Mouse (Mus musculus): ENCODE measurements around the gene Cntnap5b. TPM values are rescaled to one million over a fixed set of nuclear protein-coding genes. Genes with fewer than 3 reads are reported as not detected.
A peak's percentile ranks its signal among the peaks of the same experiment; 100 is the strongest.

Cntnap5b gene
- total RNA-seq, 2 experiments from 2014 or later, result 17.1 to 17.3 TPM

DNA sequence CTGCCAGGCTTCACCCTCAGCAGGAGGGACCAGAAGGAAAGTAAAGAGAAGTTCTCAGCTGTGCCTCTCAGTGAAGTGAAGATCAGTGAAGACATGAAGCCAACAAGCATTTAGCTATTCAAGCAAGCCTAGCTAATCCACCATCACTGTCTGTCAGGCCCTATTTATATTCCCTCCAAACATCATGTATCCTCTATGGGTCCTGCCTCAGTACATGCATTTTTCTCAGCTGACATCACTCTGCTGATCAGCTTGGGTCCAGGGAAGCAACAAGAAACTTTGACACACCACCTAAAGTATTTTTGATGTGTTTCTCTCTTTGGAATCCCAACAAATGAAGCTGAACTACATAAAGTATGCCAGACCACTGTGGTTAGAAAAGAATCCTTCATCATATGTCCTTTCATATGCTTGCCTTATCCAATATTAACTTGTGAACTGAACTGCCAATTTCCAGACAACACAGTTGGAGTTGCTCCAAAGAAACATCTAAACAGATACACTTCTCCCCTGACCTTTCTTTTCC is 349.9 kb downstream of the Cntnap5b start:
- intact Hi-C loops (cut with DNase I), result no loop called here
- DNase-seq (ENCODE audit: low spot score in 2 of 2), result no peak

GRCm38 (mm10) chr1:100163588-100164357 is 391.2 kb downstream of the Cntnap5b start:
- intact Hi-C loops (cut with DNase I), result no loop called here
- DNase-seq (ENCODE audit: low spot score in 2 of 2), result no peak

- no peak for DNase-seq (ENCODE audit: low spot score in 2 of 2)
- intact Hi-C loops (cut with DNase I), result no loop called here
Observed at GRCm38 (mm10) chr1:100171566-100171965, 399.0 kb downstream of the Cntnap5b start.

GRCm38 (mm10) chr1:100180050-100180449 is 407.5 kb downstream of the Cntnap5b start:
- intact Hi-C loops (cut with DNase I), result no loop called here
- peak; percentile 10 to 18 for DNase-seq (ENCODE audit: low spot score in 2 of 2)

DNA sequence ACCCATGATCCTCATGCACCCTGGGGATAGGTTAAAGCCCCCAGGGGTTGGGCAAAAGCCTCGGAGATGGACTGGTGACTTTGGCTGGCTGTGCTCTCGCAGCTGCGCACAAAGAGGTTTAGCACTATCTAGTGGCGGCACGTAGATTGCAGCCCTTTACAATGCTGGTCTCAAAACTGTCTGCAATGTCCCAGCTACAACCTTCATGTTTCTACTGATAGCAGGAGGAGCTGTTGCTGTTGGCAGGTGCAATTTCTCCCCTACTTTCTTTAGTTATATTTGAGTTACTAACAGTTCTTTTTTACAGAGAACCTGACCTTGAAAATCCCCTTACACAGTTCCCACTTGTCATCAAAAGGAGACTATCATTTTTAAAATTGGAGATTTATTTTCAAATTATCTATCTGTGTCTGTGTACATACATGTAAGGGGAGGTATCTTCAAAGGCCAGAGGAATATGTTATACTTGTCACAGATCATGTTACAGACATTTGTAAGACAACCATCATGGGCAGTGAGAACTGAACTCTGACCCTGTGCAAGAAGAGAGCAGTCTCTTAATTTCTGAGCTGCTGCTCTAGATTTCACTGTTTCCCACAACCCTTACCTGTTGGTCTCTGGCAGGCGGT is 459.5 kb downstream of the Cntnap5b start:
- DNase-seq (ENCODE audit: low spot score in 2 of 2), result peak; percentile 32 to 45
- intact Hi-C loops (cut with DNase I), result no loop called here

DNA sequence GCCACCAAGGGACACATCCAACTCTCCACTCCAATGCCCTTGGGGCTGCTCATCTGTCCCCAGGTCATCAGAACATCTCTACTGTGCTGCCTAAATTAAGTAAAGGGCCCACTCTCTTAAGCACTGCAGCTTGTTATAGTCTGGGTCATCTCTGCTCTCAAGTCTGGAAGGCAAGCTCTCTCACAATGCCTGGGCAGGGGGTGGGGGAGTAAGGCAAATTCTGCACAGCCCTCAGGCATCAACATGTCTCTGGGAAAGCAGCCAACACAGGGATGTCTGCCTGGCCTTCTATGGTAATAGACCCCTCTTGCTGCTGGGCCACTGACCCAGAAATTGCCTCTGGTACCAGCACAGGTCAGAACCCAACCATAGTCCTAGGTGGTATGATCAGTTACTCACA is 479.4 kb downstream of the Cntnap5b start:
- DNase-seq (ENCODE audit: low spot score in 2 of 2), result no peak
- intact Hi-C loops (cut with DNase I), result no loop called here

- no peak for DNase-seq (ENCODE audit: low spot score in 2 of 2)
- intact Hi-C loops (cut with DNase I), result no loop called here
Observed at GRCm38 (mm10) chr1:100310687-100311086, 538.1 kb downstream of the Cntnap5b start.

GRCm38 (mm10) chr1:100331066-100331465 is 558.5 kb downstream of the Cntnap5b start:
- DNase-seq (ENCODE audit: low spot score in 2 of 2), result no peak
- intact Hi-C loops (cut with DNase I), result no loop called here

DNA sequence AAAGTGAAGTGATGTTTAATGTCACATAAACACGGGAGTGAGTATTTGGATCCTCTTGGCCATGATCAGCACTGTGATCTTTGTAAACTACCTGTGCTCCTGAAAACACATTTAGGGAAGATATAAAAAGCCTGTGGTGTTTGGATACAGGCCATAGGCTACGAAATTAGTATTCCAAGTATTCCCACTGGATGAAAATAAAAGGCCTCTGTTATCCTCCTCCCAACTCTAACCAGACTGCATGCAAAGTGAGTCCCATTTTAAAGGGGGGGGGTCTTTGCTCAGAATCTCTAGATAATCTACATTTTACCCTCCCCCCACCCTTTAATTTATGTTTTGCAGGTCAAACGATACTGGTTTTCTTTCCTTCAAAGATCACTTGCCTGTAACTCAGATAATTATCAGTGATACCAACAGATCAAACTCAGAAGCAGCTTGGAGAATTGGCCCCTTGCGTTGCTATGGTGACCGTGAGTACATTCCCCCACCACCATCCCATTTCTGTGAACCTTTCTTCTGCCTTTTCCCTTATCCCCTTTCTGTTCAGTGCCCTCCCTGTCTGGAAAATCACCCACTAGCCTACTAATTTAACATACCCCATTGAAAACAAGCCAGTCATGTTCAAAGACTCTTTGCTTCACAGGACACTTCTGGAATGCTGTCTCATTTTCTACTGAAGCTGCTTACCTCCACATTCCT is 597.0 kb downstream of the Cntnap5b start:
- no peak for DNase-seq (ENCODE audit: low spot score in 2 of 2)
- intact Hi-C loops (cut with DNase I), result no loop called here

GRCm38 (mm10) chr1:100386252-100386651 is 613.7 kb downstream of the Cntnap5b start:
- intact Hi-C loops (cut with DNase I), result no loop called here

DNA sequence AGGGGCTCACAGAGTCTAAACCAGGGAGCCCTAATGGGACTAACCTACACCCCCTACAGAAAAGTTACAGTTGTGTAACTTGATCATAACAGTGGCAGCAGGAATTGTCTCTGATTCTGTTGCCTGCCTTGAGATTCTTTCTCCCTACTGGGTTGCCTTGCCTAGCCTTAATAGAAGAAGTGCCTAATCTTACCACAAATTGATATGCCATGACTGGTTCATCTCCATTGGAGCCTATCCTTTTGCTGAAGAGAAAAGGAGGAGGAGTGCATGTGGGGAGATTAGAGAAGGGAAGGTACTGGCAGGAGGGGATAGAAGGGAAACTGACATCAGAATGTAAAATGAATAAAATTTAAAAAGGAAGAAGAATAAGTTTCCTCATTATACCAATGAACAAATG is 621.5 kb downstream of the Cntnap5b start:
- no peak for DNase-seq (ENCODE audit: low spot score in 2 of 2)
- intact Hi-C loops (cut with DNase I), result no loop called here

More at GRCm38 (mm10) chr1:100386252-100386651, 613.7 kb downstream of the Cntnap5b start:
- DNase-seq (ENCODE audit: low spot score in 2 of 2), result no peak

DNA sequence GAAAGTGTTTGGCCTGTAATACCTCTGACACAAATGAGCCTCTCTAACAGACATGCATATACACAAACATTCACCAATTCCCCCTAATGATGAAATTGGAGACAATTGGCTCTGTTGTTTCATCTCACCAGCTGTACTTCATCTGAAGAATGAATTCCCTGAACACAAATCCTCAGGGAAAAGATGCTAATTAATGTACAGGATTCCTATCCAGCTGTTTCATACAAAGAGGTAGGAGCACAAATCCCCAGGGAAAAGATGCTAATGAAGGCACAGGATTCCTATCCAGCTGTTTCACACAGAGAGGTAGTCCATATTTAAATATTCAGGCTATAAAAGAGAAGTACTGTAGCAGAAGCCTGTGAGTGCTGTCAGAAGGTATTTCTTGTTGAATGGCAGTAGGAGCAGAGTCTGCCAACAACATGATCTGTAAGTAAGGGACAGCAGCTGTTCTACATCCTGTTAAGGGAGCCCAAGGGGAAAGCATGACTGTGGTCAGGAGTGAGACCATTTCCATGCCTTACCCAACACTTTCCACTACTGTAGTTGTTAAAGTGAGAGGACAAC is 644.2 kb downstream of the Cntnap5b start:
- DNase-seq (ENCODE audit: low spot score in 2 of 2), result no peak
- intact Hi-C loops (cut with DNase I), result no loop called here

DNA sequence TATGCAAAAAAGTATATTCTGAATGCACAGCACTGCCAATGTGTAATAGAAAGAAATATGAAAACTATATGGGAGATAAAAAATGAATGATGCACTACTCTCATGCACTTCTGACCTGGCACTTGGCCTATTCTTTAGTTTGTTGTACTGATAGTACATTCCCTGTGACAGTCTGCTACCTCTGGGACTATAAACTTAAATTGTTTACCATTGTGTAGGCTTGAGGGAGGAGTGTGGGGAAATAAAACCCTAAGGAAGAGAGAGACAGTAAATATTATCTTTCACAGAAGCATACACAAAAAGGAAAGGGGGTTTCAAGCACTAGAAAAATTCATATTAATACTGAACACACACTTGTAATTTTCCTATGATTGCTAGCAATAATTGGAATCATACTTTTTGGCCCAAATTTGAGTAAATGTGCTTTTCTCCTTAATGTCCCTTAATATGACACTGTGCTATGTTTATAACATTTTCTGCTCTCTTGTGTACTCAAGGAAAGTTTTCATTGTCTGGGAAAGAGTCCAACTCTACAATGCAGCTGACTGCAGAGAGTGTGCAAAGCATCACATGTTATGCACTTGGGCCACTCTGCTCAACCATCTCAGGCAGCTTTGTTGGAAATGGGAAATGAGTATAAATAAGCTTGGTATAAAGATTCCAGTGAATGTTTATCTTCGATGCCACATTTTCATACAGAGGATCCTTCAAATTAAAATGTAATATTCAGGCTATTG is 657.6 kb downstream of the Cntnap5b start:
- intact Hi-C loops (cut with DNase I), result no loop called here
- DNase-seq (ENCODE audit: low spot score in 2 of 2), result no peak

DNA sequence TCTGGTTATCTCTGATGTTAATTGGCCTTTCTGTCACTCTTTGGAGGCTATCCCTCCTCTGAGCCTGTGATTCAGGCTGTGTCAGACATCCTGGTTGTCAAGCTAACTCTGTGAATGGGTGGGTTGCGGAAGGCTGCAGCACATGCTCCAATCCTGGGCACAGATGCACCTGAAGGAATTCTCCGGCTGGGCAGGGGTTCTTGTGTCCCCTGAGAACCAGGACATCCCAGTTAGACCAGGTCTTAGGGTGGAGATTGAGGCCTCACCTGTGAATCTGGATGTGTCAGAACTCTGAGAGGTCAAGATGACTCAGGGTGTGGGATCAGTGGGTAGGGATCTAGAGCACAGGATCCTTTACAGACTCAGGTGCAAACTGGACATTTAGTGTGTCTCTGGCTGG is 691.3 kb downstream of the Cntnap5b start:
- no peak for DNase-seq (ENCODE audit: low spot score in 2 of 2)

GRCm38 (mm10) chr1:100465226-100465625 is 692.7 kb downstream of the Cntnap5b start:
- intact Hi-C loops (cut with DNase I), result no loop called here
- DNase-seq (ENCODE audit: low spot score in 2 of 2), result no peak

More for the DNA sequence above, 691.3 kb downstream of the Cntnap5b start:
- intact Hi-C loops (cut with DNase I), result no loop called here

- intact Hi-C loops (cut with DNase I), result no loop called here
- DNase-seq (ENCODE audit: low spot score in 2 of 2), result no peak
Observed at GRCm38 (mm10) chr1:100467595-100467994, 695.0 kb downstream of the Cntnap5b start.

DNA sequence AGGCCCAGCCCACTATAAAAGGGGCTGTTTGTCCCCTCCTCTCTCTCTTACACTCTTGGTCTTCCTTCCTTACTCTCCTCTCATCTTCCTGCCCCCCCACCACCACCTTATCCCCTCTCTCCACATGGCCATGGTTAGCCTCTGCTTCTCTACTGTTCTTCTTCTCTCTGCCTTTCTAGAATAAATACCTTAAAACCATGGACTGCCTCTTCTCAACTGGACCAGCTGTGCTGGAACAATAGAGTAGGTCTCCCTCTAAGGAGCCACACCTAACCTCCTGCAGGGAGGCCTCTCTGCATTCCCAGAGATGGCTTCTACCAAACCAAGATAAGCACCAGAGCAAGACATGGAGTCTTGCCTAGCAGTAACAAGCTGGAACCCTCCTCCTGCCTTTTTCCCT is 737.3 kb downstream of the Cntnap5b start:
- no peak for DNase-seq (ENCODE audit: low spot score in 2 of 2)
- intact Hi-C loops (cut with DNase I), result no loop called here
